Mouse (Mus musculus): ENCODE measurements around the gene Clip3. TPM values are rescaled to one million over a fixed set of nuclear protein-coding genes. Genes with fewer than 3 reads are reported as not detected.
A peak's percentile ranks its signal among the peaks of the same experiment; 100 is the strongest.

The Clip3 gene
- polyA plus RNA-seq, 1 experiment from 2014 or later = 87.2 TPM

- Histone ChIP-seq H3K36me3 (no peaks in the 10 kb centered on the region), H3K4me1 (peaks cover 5% of the 10 kb centered on the region; the same call in 1 of the 2 replicates), H3K27ac (no peak overlapping the region), H3K4me2 (replicated peaks) (no peak overlapping the region), H3K4me3 (no peak overlapping the region), H3K27me3 (replicated peaks) (peaks cover 26% of the 10 kb centered on the region), H3K9me3 (no peaks in the 10 kb centered on the region), H3K9ac (no peak overlapping the region)
- ATAC-seq (ENCODE audit: low FRiP score, low read depth) = 0 out of 2 replicates have a peak, but pooled peaks have one; percentile 11
- WGBS = 56% methylated on average over 4 of the region's 4 CpGs
Observed at GRCm38 (mm10) chr7:30333436-30333835, 41.9 kb downstream of the Clip3 start.

GRCm38 (mm10) chr7:30334563-30334962, 43.0 kb downstream of the Clip3 start:
- no peak for ATAC-seq (ENCODE audit: low FRiP score, low read depth)
- Histone ChIP-seq H3K4me1 (peaks cover 5% of the 10 kb centered on the region; the same call in 1 of the 2 replicates), H3K36me3 (no peaks in the 10 kb centered on the region), H3K27ac (no peak overlapping the region), H3K9me3 (no peaks in the 10 kb centered on the region), H3K4me2 (replicated peaks) (no peak overlapping the region), H3K27me3 (replicated peaks) (peaks cover 19% of the 10 kb centered on the region), H3K4me3 (no peak overlapping the region), H3K9ac (no peak overlapping the region)
- 61% methylated on average over 5 of the region's 5 CpGs for WGBS

- Histone ChIP-seq H3K9me3 (no peaks in the 10 kb centered on the region), H3K36me3 (no peaks in the 10 kb centered on the region), H3K27ac (no peak overlapping the region), H3K4me2 (replicated peaks) (no peak overlapping the region), H3K9ac (no peak overlapping the region), H3K4me1 (peaks cover 5% of the 10 kb centered on the region; the same call in 1 of the 2 replicates), H3K27me3 (replicated peaks) (peaks cover 19% of the 10 kb centered on the region), H3K4me3 (no peak overlapping the region)
- WGBS = 74% methylated on average over 6 of the region's 6 CpGs
- no peak for ATAC-seq (ENCODE audit: low FRiP score, low read depth)
Observed at GRCm38 (mm10) chr7:30335688-30336087, 44.2 kb downstream of the Clip3 start.

GRCm38 (mm10) chr7:30336384-30336783, 44.9 kb downstream of the Clip3 start:
- no peaks in the 10 kb centered on the region for H3K9me3 ChIP-seq
- no peak overlapping the region for H3K4me3 ChIP-seq
- peaks cover 19% of the 10 kb centered on the region for H3K27me3 ChIP-seq (replicated peaks)
- H3K9ac ChIP-seq = no peak overlapping the region
- no peak overlapping the region for H3K4me2 ChIP-seq (replicated peaks)
- 2% methylated on average over 9 of the region's 9 CpGs for WGBS
- no peaks in the 10 kb centered on the region for H3K36me3 ChIP-seq
- no peak overlapping the region for H3K27ac ChIP-seq
- ATAC-seq (ENCODE audit: low FRiP score, low read depth) = no peak
- peaks cover 3% of the 10 kb centered on the region; the same call in 1 of the 2 replicates for H3K4me1 ChIP-seq

GRCm38 (mm10) chr7:30339432-30340109, 48.0 kb downstream of the Clip3 start:
- Histone ChIP-seq H3K4me3 (no peak overlapping the region), H3K27me3 (replicated peaks) (peaks cover 16% of the 10 kb centered on the region), H3K27ac (no peak overlapping the region), H3K9ac (no peak overlapping the region), H3K36me3 (no peaks in the 10 kb centered on the region), H3K4me1 (no peaks in the 10 kb centered on the region), H3K9me3 (no peaks in the 10 kb centered on the region), H3K4me2 (replicated peaks) (no peak overlapping the region)
- 76% methylated on average over 5 of the region's 5 CpGs for WGBS
- ATAC-seq (ENCODE audit: low FRiP score, low read depth) = no peak

- WGBS = 28% methylated on average over 21 of the region's 21 CpGs
- Histone ChIP-seq H3K36me3 (no peaks in the 10 kb centered on the region), H3K27ac (no peak overlapping the region), H3K4me1 (0 out of 2 replicates have a peak, but pooled peaks cover 5% of the 10 kb centered on the region), H3K4me3 (no peak overlapping the region), H3K4me2 (replicated peaks) (no peak overlapping the region), H3K9ac (no peak overlapping the region), H3K9me3 (no peaks in the 10 kb centered on the region), H3K27me3 (replicated peaks) (peaks cover 28% of the 10 kb centered on the region)
- no peak for ATAC-seq (ENCODE audit: low FRiP score, low read depth)
Observed at GRCm38 (mm10) chr7:30346635-30347379, 55.3 kb downstream of the Clip3 start.

- Histone ChIP-seq H3K4me1 (0 out of 2 replicates have a peak, but pooled peaks cover 5% of the 10 kb centered on the region), H3K27ac (no peak overlapping the region), H3K36me3 (no peaks in the 10 kb centered on the region), H3K4me3 (no peak overlapping the region), H3K9ac (no peak overlapping the region), H3K4me2 (replicated peaks) (peak overlapping the region; percentile 43), H3K27me3 (replicated peaks) (peaks cover 24% of the 10 kb centered on the region), H3K9me3 (no peaks in the 10 kb centered on the region)
- WGBS = 2% methylated on average over 30 of the region's 30 CpGs
- ATAC-seq (ENCODE audit: low FRiP score, low read depth) = peak; percentile 43
Observed at GRCm38 (mm10) chr7:30347828-30348227, 56.3 kb downstream of the Clip3 start.

GRCm38 (mm10) chr7:30353279-30353822, 61.8 kb downstream of the Clip3 start:
- H3K4me2 ChIP-seq (replicated peaks) = no peak overlapping the region
- no peaks in the 10 kb centered on the region for H3K9me3 ChIP-seq
- no peak overlapping the region for H3K27ac ChIP-seq
- WGBS = 18% methylated on average over 6 of the region's 6 CpGs
- ATAC-seq (ENCODE audit: low FRiP score, low read depth) = peak; percentile 56; the same call in 1 of the 2 replicates
- H3K4me3 ChIP-seq = no peak overlapping the region
- H3K9ac ChIP-seq = no peak overlapping the region
- peaks cover 3% of the 10 kb centered on the region for H3K27me3 ChIP-seq (replicated peaks)
- peaks cover 19% of the 10 kb centered on the region for H3K36me3 ChIP-seq
- peaks cover 11% of the 10 kb centered on the region for H3K4me1 ChIP-seq

GRCm38 (mm10) chr7:30354059-30354458, 62.5 kb downstream of the Clip3 start:
- ATAC-seq (ENCODE audit: low FRiP score, low read depth) = 0 out of 2 replicates have a peak, but pooled peaks have one; percentile 2
- Histone ChIP-seq H3K27ac (no peak overlapping the region), H3K4me3 (no peak overlapping the region), H3K9ac (no peak overlapping the region), H3K27me3 (replicated peaks) (no peaks in the 10 kb centered on the region; the same call in 1 of the 2 replicates), H3K4me2 (replicated peaks) (no peak overlapping the region), H3K9me3 (no peaks in the 10 kb centered on the region), H3K36me3 (peaks cover 19% of the 10 kb centered on the region), H3K4me1 (peaks cover 18% of the 10 kb centered on the region)
- 80% methylated on average over 4 of the region's 4 CpGs for WGBS

Other genes starting within 250 kb of the Clip3 start
- 7.1 and 8.7 TPM in 2 replicates for gene Zfp14, start 240.3 kb upstream of the Clip3 start, polyA plus RNA-seq (2016; fragmentation: Nextera tagmentation; extraction: Ambion mirVana)
- 8.2 and 10.4 TPM in 2 replicates for gene Zfp82, start 218.8 kb upstream of the Clip3 start, polyA plus RNA-seq (2016; fragmentation: Nextera tagmentation; extraction: Ambion mirVana)
- gene Gm26920, start 201.3 kb upstream of the Clip3 start, polyA plus RNA-seq (2016; fragmentation: Nextera tagmentation; extraction: Ambion mirVana) = 1.4 and 3.1 TPM in 2 replicates
- 14.2 and 16.0 TPM in 2 replicates for gene Zfp566, start 201.2 kb upstream of the Clip3 start, polyA plus RNA-seq (2016; fragmentation: Nextera tagmentation; extraction: Ambion mirVana)
- gene Zfp260, start 197.0 kb upstream of the Clip3 start, polyA plus RNA-seq (2016; fragmentation: Nextera tagmentation; extraction: Ambion mirVana) = 107 and 116 TPM in 2 replicates
- gene Zfp382, start 169.8 kb upstream of the Clip3 start, polyA plus RNA-seq (2016; fragmentation: Nextera tagmentation; extraction: Ambion mirVana) = 11.5 and 12.3 TPM in 2 replicates
- 14.6 and 15.6 TPM in 2 replicates for gene Zfp146, start 122.0 kb upstream of the Clip3 start, polyA plus RNA-seq (2016; fragmentation: Nextera tagmentation; extraction: Ambion mirVana)
- gene Cox7a1, start 107.6 kb upstream of the Clip3 start, polyA plus RNA-seq (2016; fragmentation: Nextera tagmentation; extraction: Ambion mirVana) = 2.9 and 5.8 TPM in 2 replicates
- gene Capns1, start 92.9 kb upstream of the Clip3 start, polyA plus RNA-seq (2016; fragmentation: Nextera tagmentation; extraction: Ambion mirVana) = 73.3 and 78.3 TPM in 2 replicates
- 156 and 166 TPM in 2 replicates for gene Polr2i, start 59.8 kb upstream of the Clip3 start, polyA plus RNA-seq (2016; fragmentation: Nextera tagmentation; extraction: Ambion mirVana)
- gene Tbcb, start 59.5 kb upstream of the Clip3 start, polyA plus RNA-seq (2016; fragmentation: Nextera tagmentation; extraction: Ambion mirVana) = 292 and 299 TPM in 2 replicates
- not detected in 2 replicates for gene Ovol3, start 56.0 kb upstream of the Clip3 start, polyA plus RNA-seq (2016; fragmentation: Nextera tagmentation; extraction: Ambion mirVana)
- gene Thap8, start 11.6 kb upstream of the Clip3 start, polyA plus RNA-seq (2016; fragmentation: Nextera tagmentation; extraction: Ambion mirVana) = 0.52 and 0.78 TPM in 2 replicates
- gene Wdr62, start 11.3 kb upstream of the Clip3 start, polyA plus RNA-seq (2016; fragmentation: Nextera tagmentation; extraction: Ambion mirVana) = 6.6 and 9.7 TPM in 2 replicates
- 93.4 and 95.9 TPM in 2 replicates for gene Alkbh6, start 17.0 kb downstream of the Clip3 start, polyA plus RNA-seq (2016; fragmentation: Nextera tagmentation; extraction: Ambion mirVana)
- 21.8 and 24.3 TPM in 2 replicates for gene Syne4, start 23.1 kb downstream of the Clip3 start, polyA plus RNA-seq (2016; fragmentation: Nextera tagmentation; extraction: Ambion mirVana)
- not detected in 2 replicates for gene E130208F15Rik, start 30.0 kb downstream of the Clip3 start, polyA plus RNA-seq (2016; fragmentation: Nextera tagmentation; extraction: Ambion mirVana)
- gene Sdhaf1, start 32.2 kb downstream of the Clip3 start, polyA plus RNA-seq (2016; fragmentation: Nextera tagmentation; extraction: Ambion mirVana) = 25.9 and 26.7 TPM in 2 replicates
- gene Lrfn3, start 71.0 kb downstream of the Clip3 start, polyA plus RNA-seq (2016; fragmentation: Nextera tagmentation; extraction: Ambion mirVana) = 10.7 and 11.1 TPM in 2 replicates
- 22.6 and 23.2 TPM in 2 replicates for gene Tyrobp, start 122.0 kb downstream of the Clip3 start, polyA plus RNA-seq (2016; fragmentation: Nextera tagmentation; extraction: Ambion mirVana)
- 0.72 and 1.2 TPM in 2 replicates for gene Hcst, start 128.1 kb downstream of the Clip3 start, polyA plus RNA-seq (2016; fragmentation: Nextera tagmentation; extraction: Ambion mirVana)
- gene Nfkbid, start 130.0 kb downstream of the Clip3 start, polyA plus RNA-seq (2016; fragmentation: Nextera tagmentation; extraction: Ambion mirVana) = 1.4 and 2.1 TPM in 2 replicates
- gene Aplp1, start 153.8 kb downstream of the Clip3 start, polyA plus RNA-seq (2016; fragmentation: Nextera tagmentation; extraction: Ambion mirVana) = 368 and 386 TPM in 2 replicates
- 13.5 and 14.6 TPM in 2 replicates for gene Kirrel2, start 166.0 kb downstream of the Clip3 start, polyA plus RNA-seq (2016; fragmentation: Nextera tagmentation; extraction: Ambion mirVana)
- gene Nphs1, start 166.6 kb downstream of the Clip3 start, polyA plus RNA-seq (2016; fragmentation: Nextera tagmentation; extraction: Ambion mirVana) = 2.0 and 3.3 TPM in 2 replicates
- gene Prodh2, start 201.9 kb downstream of the Clip3 start, polyA plus RNA-seq (2016; fragmentation: Nextera tagmentation; extraction: Ambion mirVana) = not detected in 2 replicates
- 78.3 and 90.0 TPM in 2 replicates for gene Arhgap33, start 243.3 kb downstream of the Clip3 start, polyA plus RNA-seq (2016; fragmentation: Nextera tagmentation; extraction: Ambion mirVana)

Data from neural tube, embryonic 12.5 days (tissue).